Mouse (Mus musculus) CH12.LX (cell line): ENCODE measurements around the gene Galp. TPM values are rescaled to one million over a fixed set of nuclear protein-coding genes. Genes with fewer than 3 reads are reported as not detected.
"Not testable (repeated sequence)": the region's sequence is repeated elsewhere in the genome, so short reads cannot be mapped to it uniquely, and the experiment has no call there.

ENCODE experiments used
- DNase-seq: peaks from one replicate; pipeline ENCODE4 v3.0.0-alpha.2; 2013; ENCODE audit errors: extremely low read depth
- H3K27ac ChIP-seq: 2 replicates; pipeline ENCODE4 v1.5.1; 2012; ENCODE audit warnings: low read depth, mild to moderate bottlenecking, control low read depth, moderate library complexity; ENCODE audit not compliant: insufficient read depth
- H3K27me3 ChIP-seq: replicated peaks from 2 replicates; pipeline ENCODE3; 2012; ENCODE audit warnings: inconsistent platforms
- H3K36me3 ChIP-seq, 2 experiments: replicated peaks in 1 of 2; 2 replicates each; pipeline versions ENCODE3 to v1.6.1; 2012; ENCODE audit warnings: inconsistent platforms in 1 of 2, low read length in 1 of 2, mild to moderate bottlenecking in 1 of 2, mixed read lengths in 1 of 2, moderate library complexity in 1 of 2; ENCODE audit not compliant: control insufficient read depth in 1 of 2, insufficient read depth in 1 of 2
- H3K4me1 ChIP-seq, 2 experiments: 2 replicates each; pipeline ENCODE4 v1.6.1; 2012; ENCODE audit warnings: inconsistent platforms in 1 of 2, moderate library complexity in 1 of 2; ENCODE audit not compliant: insufficient read depth in 2 of 2, control insufficient read depth in 1 of 2
- H3K4me2 ChIP-seq: 2 replicates; pipeline ENCODE4 v1.6.1; 2012; ENCODE audit warnings: low read depth, mild to moderate bottlenecking, control low read depth; ENCODE audit not compliant: poor library complexity, insufficient read depth, severe bottlenecking
- H3K4me3 ChIP-seq, 3 experiments: fragments of 150-350 bp in 1 of 3; sonication (generic) in 1 of 3; replicated peaks in 1 of 3; 2 replicates each; pipeline versions ENCODE3 to v1.5.1; 2011 to 2012; ENCODE audit warnings: low read depth in 2 of 3, low read length in 2 of 3, mild to moderate bottlenecking in 2 of 3, moderate library complexity in 2 of 3, control low read depth in 1 of 3, improper control_type of control experiment in 1 of 3, inconsistent platforms in 1 of 3, mixed read lengths in 1 of 3; ENCODE audit not compliant: poor library complexity in 1 of 3
- H3K79me2 ChIP-seq: replicated peaks from 2 replicates; pipeline ENCODE4 v1.6.1; 2012; ENCODE audit warnings: mild to moderate bottlenecking, moderate library complexity; ENCODE audit not compliant: control insufficient read depth, poor library complexity, insufficient read depth, severe bottlenecking; ENCODE audit errors: extremely low read depth
- H3K9ac ChIP-seq: 2 replicates; pipeline ENCODE4 v1.6.1; 2012; ENCODE audit warnings: low read depth, mild to moderate bottlenecking, control low read depth, moderate library complexity; ENCODE audit not compliant: insufficient read depth
- H3K9me3 ChIP-seq: replicated peaks from 2 replicates; pipeline ENCODE3; 2012; ENCODE audit warnings: low read length, inconsistent platforms, mixed read lengths
- CTCF ChIP-seq, 2 experiments: IDR thresholded peaks in 1 of 2; conservative IDR thresholded peaks in 1 of 2; 2 replicates each; pipeline ENCODE4 v1.5.1; 2011 to 2012; ENCODE audit warnings: low read depth in 2 of 2, low read length in 2 of 2, improper control_type of control experiment in 1 of 2, inconsistent platforms in 1 of 2, mild to moderate bottlenecking in 1 of 2, moderate library complexity in 1 of 2
- GABPA ChIP-seq: IDR thresholded peaks from 2 replicates; pipeline ENCODE4 v1.6.1; 2012; ENCODE audit warnings: low read depth, low read length, improper control_type of control experiment, inconsistent platforms; ENCODE audit not compliant: insufficient replicate concordance
- MEF2A ChIP-seq: IDR thresholded peaks from 2 replicates; pipeline ENCODE4 v1.6.1; 2014; ENCODE audit warnings: low read depth, mild to moderate bottlenecking, inconsistent platforms, low read length, improper control_type of control experiment, borderline replicate concordance
- MXI1 ChIP-seq: IDR thresholded peaks from 2 replicates; pipeline ENCODE4 v1.6.1; 2011; ENCODE audit warnings: mild to moderate bottlenecking, low read depth, low read length, improper control_type of control experiment
- RAD21 ChIP-seq: IDR thresholded peaks from 2 replicates; pipeline ENCODE4 v1.6.1; 2011; ENCODE audit warnings: low read depth, mild to moderate bottlenecking, low read length, improper control_type of control experiment, moderate library complexity
- USF2 ChIP-seq: conservative IDR thresholded peaks from 2 replicates; pipeline ENCODE4 v1.6.1; 2011; ENCODE audit warnings: low read depth, low read length, improper control_type of control experiment
- ZKSCAN1 ChIP-seq: IDR thresholded peaks from 2 replicates; pipeline ENCODE4 v1.6.1; 2012; ENCODE audit warnings: low read depth, inconsistent platforms, low read length, improper control_type of control experiment, borderline replicate concordance
- dilution Hi-C: fragments of 300-500 bp; cut with MboI; formaldehyde crosslinking; loops from 2 replicates; pipeline ENCODE4 v1.14.3; 2020; ENCODE audit warnings: low sequenced_read_pairs; ENCODE audit not compliant: extremely low pct_unique_long_range_greater_than_20kb, extremely low pct_ligation_motif_present
- in situ Hi-C: fragments of 300-500 bp; cut with MboI; formaldehyde crosslinking; loops from 3 replicates; pipeline ENCODE4 v1.14.3; 2019; ENCODE audit warnings: low sequenced_read_pairs, low pct_ligation_motif_present, low pct_unique_long_range_greater_than_20kb, mixed read lengths
- polyA plus RNA-seq: library from polyadenylated mRNA; unstranded; fragments of >175 nt; gene quantifications from 2 replicates; pipeline ENCODE4 v1.2.1, GENCODE M21; 2012; ENCODE audit warnings: low read depth; ENCODE audit not compliant: insufficient read length
- total RNA-seq, 2 experiments: library from RNA; depleted of rRNA; stranded (reverse); fragments of 300-350 nt in 1 of 2; fragments of >200 nt in 1 of 2; gene quantifications; 2 replicates each; pipeline ENCODE4 v1.2.3; 2012 to 2014

Galp gene
- total and polyA plus RNA-seq, 3 experiments, result not detected

GRCm38 (mm10) chr7:6258232-6259220 is 61.6 kb downstream of the Galp start:
- Histone ChIP-seq H3K4me2 (no peak overlapping the region), H3K9me3 (peaks cover 4% of the 10 kb centered on the region), H3K79me2 (no peaks in the 10 kb centered on the region), H3K4me3 (no peak overlapping the region), H3K9ac (no peak overlapping the region), H3K27ac (no peak overlapping the region), H3K4me1 (no peaks in the 10 kb centered on the region), H3K36me3 (no peaks in the 10 kb centered on the region), H3K27me3 (peaks cover 58% of the 10 kb centered on the region)
- no peak for TF ChIP-seq GABPA
- TF ChIP-seq USF2, result no peak
- TF ChIP-seq MXI1, result no peak
- DNase-seq, result no peak
- dilution Hi-C loops (no loop called here), in situ Hi-C loops (no loop called here)

- peaks cover 49% of the 10 kb centered on the region for H3K27me3 ChIP-seq
- in situ Hi-C loops, H3K9me3 ChIP-seq, H3K9ac ChIP-seq, H3K79me2 ChIP-seq, dilution Hi-C loops, H3K4me3 ChIP-seq, H3K4me2 ChIP-seq, H3K36me3 ChIP-seq, H3K27ac ChIP-seq, H3K4me1 ChIP-seq, DNase-seq: not testable (repeated sequence)
Observed at GRCm38 (mm10) chr7:6260004-6260403, 63.1 kb downstream of the Galp start.

- dilution Hi-C loops, result no loop called here
Observed at GRCm38 (mm10) chr7:6262120-6262519, 65.2 kb downstream of the Galp start.

More at GRCm38 (mm10) chr7:6262120-6262519, 65.2 kb downstream of the Galp start:
- Histone ChIP-seq H3K9ac (no peak overlapping the region), H3K4me2 (no peak overlapping the region), H3K9me3 (peaks cover 4% of the 10 kb centered on the region), H3K79me2 (no peaks in the 10 kb centered on the region), H3K4me3 (no peak overlapping the region), H3K27ac (no peak overlapping the region), H3K27me3 (peaks cover 36% of the 10 kb centered on the region), H3K4me1 (no peaks in the 10 kb centered on the region), H3K36me3 (no peaks in the 10 kb centered on the region)
- in situ Hi-C loops, result no loop called here
- TF ChIP-seq CTCF (conservative IDR thresholded peaks at IDR 0.05 in 1 of 2, IDR thresholded peaks at IDR 0.05 in 1 of 2; ENCODE audit: low read depth in 2 of 2, low read length in 2 of 2) (peak in 1 of 2 experiments; percentile 39; a peak in 2 of 4 replicates), MEF2A (no peak), RAD21 (peak; percentile 21), ZKSCAN1 (no peak)
- DNase-seq, result peak; percentile 11
